In the genomic region with DNA sequence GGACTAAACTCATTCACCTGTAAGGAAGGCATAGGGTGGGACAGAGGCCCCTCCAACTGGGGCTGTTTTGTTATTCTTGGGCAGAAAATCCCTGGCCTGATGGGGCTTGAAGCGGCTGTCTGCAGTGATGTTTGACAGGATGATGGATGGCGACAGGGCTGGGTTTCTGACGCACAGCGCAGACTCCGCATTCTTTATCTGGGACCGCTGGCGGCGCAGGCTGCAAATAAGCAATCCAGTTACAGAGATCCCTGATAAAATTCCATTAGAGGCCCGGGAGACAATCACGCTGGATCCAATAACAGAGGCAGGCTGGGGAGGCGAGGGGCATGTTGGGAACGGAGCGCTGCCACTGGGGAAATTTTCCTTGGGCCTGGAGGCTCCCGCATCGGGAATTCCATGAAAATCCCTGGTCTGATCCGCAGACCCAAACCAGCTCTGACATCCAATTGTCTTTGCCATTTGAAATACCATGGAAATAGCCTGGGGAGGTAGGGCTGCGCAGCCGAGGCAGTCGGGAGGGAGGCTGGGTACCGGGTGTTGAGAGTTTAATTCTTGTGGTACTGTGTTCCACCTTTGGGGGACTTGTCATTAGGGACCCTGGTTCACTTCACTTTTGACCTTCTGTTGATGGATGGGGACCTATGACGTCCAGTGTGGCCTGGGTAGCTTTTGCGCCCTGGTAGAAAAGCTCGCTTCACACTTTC, we compare ENCODE assay signal across 8 mouse cellular contexts.
A peak's percentile ranks its signal among the peaks of the same experiment; 100 is the strongest.
DNase-seq lines count a peak whose midpoint lies in the region; ATAC-seq and TF ChIP-seq lines count a peak whose summit lies in the region.

No protein-coding gene starts in this region.

- H3K27me3 ChIP-seq in forebrain, embryonic 16.5 days (replicated peaks; ENCODE audit: control insufficient read depth, insufficient read depth, low read length): no peaks in the 10 kb centered on the region
- no peaks in the 10 kb centered on the region for H3K27me3 ChIP-seq in midbrain, embryonic 11.5 days (ENCODE audit: control insufficient read depth, insufficient read depth, low read length)

- no peak for TF ChIP-seq CTCF in brain, embryonic 14.5 days (IDR thresholded peaks at IDR 0.05; ENCODE audit: borderline replicate concordance, extremely low read depth, insufficient read depth, insufficient read length)

- peak overlapping the region; percentile 4; the same call in 1 of the 2 replicates for H3K4me2 ChIP-seq in forebrain, embryonic 16.5 days (ENCODE audit: low read length)
- H3K4me2 ChIP-seq in midbrain, embryonic 11.5 days: peak overlapping the region; percentile 18; the same call in 1 of the 2 replicates

- no peaks in the 10 kb centered on the region for H3K9me3 ChIP-seq in forebrain, embryonic 16.5 days (ENCODE audit: control insufficient read depth, low read length)
- H3K9me3 ChIP-seq in midbrain, embryonic 11.5 days (ENCODE audit: control insufficient read depth, low read length): no peaks in the 10 kb centered on the region

- H3K4me1 ChIP-seq in forebrain, embryonic 16.5 days (replicated peaks; ENCODE audit: control insufficient read depth, insufficient read depth, low read length): peaks cover 7% of the 10 kb centered on the region; the same call in 1 of the 2 replicates
- H3K4me1 ChIP-seq in midbrain, embryonic 11.5 days (ENCODE audit: control insufficient read depth, insufficient read depth, low read length): no peaks in the 10 kb centered on the region

- 34% methylated on average over 23 of the region's 23 CpGs for WGBS in forebrain, embryonic 16.5 days
- WGBS in midbrain, embryonic 11.5 days: 39% methylated on average over 23 of the region's 23 CpGs

- peak; percentile 22 for DNase-seq in heart, postnatal 4 days
- no peak for DNase-seq in heart, postnatal 14 days
- DNase-seq in brain, embryonic 14.5 days (ENCODE audit: low read depth): peak; percentile 69
- no peak for DNase-seq in midbrain, embryonic 11.5 days (ENCODE audit: low spot score, missing footprints)
- no peak for DNase-seq in frontal cortex, adult 2 months (ENCODE audit: extremely low spot score in 1 of 2, low spot score in 1 of 2)
- no peak for DNase-seq in gastrocnemius, postnatal 10 days
- DNase-seq in cerebellum, postnatal 25 days: no peak

- ATAC-seq in forebrain, embryonic 16.5 days: no peak
- 0 out of 2 replicates have a peak, but pooled peaks have one; percentile 33 for ATAC-seq in midbrain, embryonic 11.5 days (ENCODE audit: low FRiP score)

- TF ChIP-seq POLR2A in brain, embryonic 14.5 days (IDR thresholded peaks at IDR 0.05; ENCODE audit: borderline replicate concordance, extremely low read depth, insufficient read depth, insufficient read length, poor library complexity, severe bottlenecking): no peak

- no peak overlapping the region for H3K4me3 ChIP-seq in forebrain, embryonic 16.5 days (replicated peaks; ENCODE audit: low read length)
- H3K4me3 ChIP-seq in midbrain, embryonic 11.5 days (ENCODE audit: low read depth, low read length): no peak overlapping the region

- H3K36me3 ChIP-seq in forebrain, embryonic 16.5 days (ENCODE audit: control insufficient read depth, insufficient read depth): no peaks in the 10 kb centered on the region
- H3K36me3 ChIP-seq in midbrain, embryonic 11.5 days (ENCODE audit: control insufficient read depth, insufficient read depth, low read length): no peaks in the 10 kb centered on the region

- H3K27ac ChIP-seq in forebrain, embryonic 16.5 days (ENCODE audit: low read length): no peak overlapping the region
- no peak overlapping the region for H3K27ac ChIP-seq in midbrain, embryonic 11.5 days (ENCODE audit: low read depth, low read length)

- intact Hi-C loops in heart, postnatal 14 days (cut with DNase I): no loop called here

- peak overlapping the region; percentile 20 for H3K9ac ChIP-seq in forebrain, embryonic 16.5 days (replicated peaks; ENCODE audit: low read depth, low read length)
- H3K9ac ChIP-seq in midbrain, embryonic 11.5 days (ENCODE audit: low read length): 0 out of 2 replicates have a peak overlapping the region, but pooled peaks have one; percentile 2

Comparison
In these comparisons a context has a peak if more than half of its experiments do, and no peak if none do; other contexts are left out.
1. DNase-seq: peak in heart, postnatal 4 days (single experiment) and brain, embryonic 14.5 days (single experiment); none in heart, postnatal 14 days (0 of 2), midbrain, embryonic 11.5 days (single experiment), frontal cortex, adult 2 months (0 of 2), gastrocnemius, postnatal 10 days (single experiment) and cerebellum, postnatal 25 days (0 of 2).